Mouse (Mus musculus) MEL (cell line): ENCODE measurements at regions not wholly inside any gene's neighbourhood (a gene's known extent, or its start where the extent isn't known, plus 50 kb on each side); places are given as distances from the start of the nearest gene placed in this dataset.

Source experiments
- DNase-seq: peaks from one replicate; pipeline ENCODE4 v3.0.0; 2011; ENCODE audit warnings: low read depth, low spot score
- H3K27ac ChIP-seq: 2 replicates; pipeline ENCODE4 v1.5.1; 2012; ENCODE audit warnings: low read depth, mild to moderate bottlenecking, control low read depth, low read length, moderate library complexity; ENCODE audit not compliant: control insufficient read depth
- H3K27me3 ChIP-seq, 2 experiments: fragments of 150-350 bp in 1 of 2; sonication (generic) in 1 of 2; 2 replicates each; pipeline ENCODE4 v1.6.1; 2012; ENCODE audit warnings: low read length in 2 of 2, mild to moderate bottlenecking in 2 of 2, improper control_type of control experiment in 1 of 2, moderate library complexity in 1 of 2; ENCODE audit not compliant: insufficient read depth in 2 of 2, control insufficient read depth in 1 of 2
- H3K36me3 ChIP-seq, 2 experiments: 2 replicates each; pipeline ENCODE4 v1.6.1; 2012 to 2014; ENCODE audit warnings: low read length in 2 of 2, improper control_type of control experiment in 1 of 2, inconsistent platforms in 1 of 2, mild to moderate bottlenecking in 1 of 2; ENCODE audit not compliant: insufficient read depth in 2 of 2, control insufficient read depth in 1 of 2
- H3K4me1 ChIP-seq, 2 experiments: fragments of 150-350 bp in 1 of 2; sonication (generic) in 1 of 2; 2 replicates each; pipeline ENCODE4 v1.6.1; 2012; ENCODE audit warnings: low read length in 2 of 2, improper control_type of control experiment in 1 of 2, mild to moderate bottlenecking in 1 of 2; ENCODE audit not compliant: insufficient read depth in 2 of 2, control insufficient read depth in 1 of 2
- H3K4me3 ChIP-seq, 2 experiments: fragments of 150-350 bp in 1 of 2; sonication (generic) in 1 of 2; 2 replicates each; pipeline ENCODE4 v1.5.1; 2012; ENCODE audit warnings: low read depth in 2 of 2, low read length in 2 of 2, mild to moderate bottlenecking in 2 of 2, moderate library complexity in 2 of 2, control low read depth in 1 of 2, improper control_type of control experiment in 1 of 2; ENCODE audit not compliant: control insufficient read depth in 1 of 2, insufficient read depth in 1 of 2
- H3K79me2 ChIP-seq: 2 replicates; pipeline ENCODE4 v1.6.1; 2012; ENCODE audit warnings: mild to moderate bottlenecking, low read length, moderate library complexity; ENCODE audit not compliant: control insufficient read depth, poor library complexity, insufficient read depth
- H3K9ac ChIP-seq: 2 replicates; pipeline ENCODE4 v1.6.1; 2012; ENCODE audit warnings: low read depth, mild to moderate bottlenecking, control low read depth, low read length, moderate library complexity; ENCODE audit not compliant: control insufficient read depth, poor library complexity, severe bottlenecking
- H3K9me3 ChIP-seq: fragments of 150-350 bp; sonication (generic); replicated peaks from 2 replicates; pipeline ENCODE4 v1.6.1; 2012; ENCODE audit warnings: mild to moderate bottlenecking, low read length, improper control_type of control experiment, moderate library complexity; ENCODE audit not compliant: insufficient read depth
- ELF1 ChIP-seq: IDR thresholded peaks from 2 replicates; pipeline ENCODE4 v1.6.1; 2014; ENCODE audit warnings: low read depth, mild to moderate bottlenecking, inconsistent platforms, low read length, improper control_type of control experiment, moderate library complexity
- EP300 ChIP-seq, 2 experiments: IDR thresholded peaks; 2 replicates each; pipeline ENCODE4 v1.6.1; 2011; ENCODE audit warnings: improper control_type of control experiment in 2 of 2, low read length in 2 of 2, low read depth in 1 of 2, mild to moderate bottlenecking in 1 of 2
- GATA1 ChIP-seq: IDR thresholded peaks from 2 replicates; pipeline ENCODE4 v1.6.1; 2011; ENCODE audit warnings: low read depth, low read length, improper control_type of control experiment
- HCFC1 ChIP-seq: IDR thresholded peaks from 2 replicates; pipeline ENCODE4 v1.6.1; 2012; ENCODE audit warnings: low read depth, mild to moderate bottlenecking, inconsistent platforms, low read length, improper control_type of control experiment, moderate library complexity
- KAT2A ChIP-seq: conservative IDR thresholded peaks from 2 replicates; pipeline ENCODE4 v1.6.1; 2012; ENCODE audit warnings: low read depth, low read length, improper control_type of control experiment, inconsistent platforms
- MAFK ChIP-seq: IDR thresholded peaks from 2 replicates; pipeline ENCODE4 v1.6.1; 2011; ENCODE audit warnings: low read depth, mild to moderate bottlenecking, low read length, improper control_type of control experiment, borderline replicate concordance
- MAX ChIP-seq: IDR thresholded peaks from 2 replicates; pipeline ENCODE4 v1.6.1; 2011; ENCODE audit warnings: low read length, improper control_type of control experiment
- MEF2A ChIP-seq: IDR thresholded peaks from 2 replicates; pipeline ENCODE4 v1.6.1; 2014; ENCODE audit warnings: low read depth, mild to moderate bottlenecking, inconsistent platforms, low read length, improper control_type of control experiment; ENCODE audit not compliant: poor library complexity, insufficient replicate concordance, severe bottlenecking; ENCODE audit errors: extremely low read depth
- MXI1 ChIP-seq: IDR thresholded peaks from 2 replicates; pipeline ENCODE4 v1.6.1; 2011; ENCODE audit warnings: mild to moderate bottlenecking, low read depth, low read length, improper control_type of control experiment
- MYB ChIP-seq: IDR thresholded peaks from 2 replicates; pipeline ENCODE4 v1.6.1; 2011; ENCODE audit warnings: mild to moderate bottlenecking, low read depth, low read length, improper control_type of control experiment
- MYC ChIP-seq: IDR thresholded peaks from 2 replicates; pipeline ENCODE4 v1.6.1; 2011; ENCODE audit warnings: low read depth, mild to moderate bottlenecking, low read length, improper control_type of control experiment, moderate library complexity
- NELFE ChIP-seq: IDR thresholded peaks from 2 replicates; pipeline ENCODE4 v1.6.1; 2011; ENCODE audit warnings: low read depth, low read length, improper control_type of control experiment
- NRF1 ChIP-seq: IDR thresholded peaks from 2 replicates; pipeline ENCODE4 v1.6.1; 2014; ENCODE audit warnings: low read depth, mild to moderate bottlenecking, inconsistent platforms, low read length, improper control_type of control experiment, moderate library complexity; ENCODE audit not compliant: poor library complexity, insufficient read depth, severe bottlenecking
- POLR2AphosphoS2 ChIP-seq: IDR thresholded peaks from 2 replicates; pipeline ENCODE4 v1.6.1; 2011; ENCODE audit warnings: low read length, improper control_type of control experiment
- POLR2AphosphoS5 ChIP-seq: IDR thresholded peaks from 2 replicates; pipeline ENCODE4 v1.6.1; 2012; ENCODE audit warnings: low read depth, borderline replicate concordance, mild to moderate bottlenecking, inconsistent platforms, low read length, moderate library complexity, mixed read lengths
- RAD21 ChIP-seq: IDR thresholded peaks from 2 replicates; pipeline ENCODE4 v1.6.1; 2011; ENCODE audit warnings: mild to moderate bottlenecking, low read depth, low read length, improper control_type of control experiment
- SIN3A ChIP-seq: IDR thresholded peaks from 2 replicates; pipeline ENCODE4 v1.6.1; 2012; ENCODE audit warnings: low read length, improper control_type of control experiment, inconsistent platforms
- SMC3 ChIP-seq: IDR thresholded peaks from 2 replicates; pipeline ENCODE4 v1.6.1; 2011; ENCODE audit warnings: low read depth, low read length, improper control_type of control experiment
- TBP ChIP-seq: IDR thresholded peaks from 2 replicates; pipeline ENCODE4 v1.8.0; 2011; ENCODE audit warnings: low read depth, low read length, improper control_type of control experiment
- TCF12 ChIP-seq: IDR thresholded peaks from 2 replicates; pipeline ENCODE4 v1.6.1; 2014; ENCODE audit warnings: low read depth, mild to moderate bottlenecking, inconsistent platforms, low read length, improper control_type of control experiment, moderate library complexity
- UBTF ChIP-seq: IDR thresholded peaks from 2 replicates; pipeline ENCODE4 v1.6.1; 2012; ENCODE audit warnings: low read depth, mild to moderate bottlenecking, inconsistent platforms, low read length, improper control_type of control experiment, moderate library complexity, borderline replicate concordance; ENCODE audit not compliant: insufficient read depth
- ZMIZ1 ChIP-seq: IDR thresholded peaks from 2 replicates; pipeline ENCODE4 v1.6.1; 2012; ENCODE audit warnings: low read depth, mild to moderate bottlenecking, inconsistent platforms, low read length, improper control_type of control experiment, moderate library complexity
- ZNF384 ChIP-seq: IDR thresholded peaks from 2 replicates; pipeline ENCODE4 v1.6.1; 2012; ENCODE audit warnings: low read depth, mild to moderate bottlenecking, inconsistent platforms, low read length, improper control_type of control experiment

DNA sequence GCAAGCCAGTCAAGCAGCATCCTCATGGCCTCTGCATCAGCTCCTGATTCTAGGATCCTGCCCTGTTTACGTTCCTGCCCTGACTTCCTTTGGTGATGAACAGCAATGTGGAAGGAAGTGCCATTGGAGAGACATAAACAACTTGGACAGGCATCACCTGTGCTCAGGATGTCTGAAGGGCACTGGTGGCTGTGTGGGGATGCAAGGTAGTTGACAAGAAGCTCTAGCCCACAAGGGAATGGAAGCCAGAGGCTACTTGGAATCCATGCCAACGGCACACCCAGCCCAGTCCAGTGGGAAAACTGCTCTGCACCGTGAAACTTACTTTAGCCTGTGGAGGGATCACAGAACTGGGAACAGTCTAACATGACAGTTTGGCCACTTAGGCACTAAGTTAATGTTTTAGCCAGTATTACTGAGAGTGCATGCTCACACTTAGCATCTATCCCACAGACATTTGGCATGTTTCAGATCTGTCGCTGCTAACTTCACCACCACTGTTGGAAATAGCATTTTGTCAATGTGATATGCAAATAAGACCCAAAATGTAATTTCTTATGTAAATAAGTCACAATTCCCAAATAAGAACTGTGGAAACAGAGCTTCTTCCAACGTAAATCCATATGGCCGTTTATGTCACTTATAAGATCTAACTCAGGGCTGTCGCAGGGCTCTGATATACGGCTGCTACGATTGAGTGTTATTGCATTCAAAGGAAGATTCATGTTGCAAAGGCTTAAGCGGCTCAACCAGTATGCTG, 223.5 kb upstream of the Tcerg1l start:
- TF ChIP-seq MEF2A (no peak), ZMIZ1 (no peak), SIN3A (no peak), ELF1 (no peak), MXI1 (no peak), MAFK (no peak), ZNF384 (no peak), NRF1 (no peak)
- TF ChIP-seq, all 39 proteins: peak for 0
- H3K79me2 ChIP-seq, result no peaks in the 10 kb centered on the region
- H3K4me3 ChIP-seq, result no peak overlapping the region
- no peaks in the 10 kb centered on the region for H3K36me3 ChIP-seq
- no peak overlapping the region for H3K27ac ChIP-seq
- no peak for DNase-seq
- H3K4me1 ChIP-seq, result no peaks in the 10 kb centered on the region
- H3K9ac ChIP-seq, result no peak overlapping the region
- H3K9me3 ChIP-seq, result no peaks in the 10 kb centered on the region
- H3K27me3 ChIP-seq, result no peaks in the 10 kb centered on the region

DNA sequence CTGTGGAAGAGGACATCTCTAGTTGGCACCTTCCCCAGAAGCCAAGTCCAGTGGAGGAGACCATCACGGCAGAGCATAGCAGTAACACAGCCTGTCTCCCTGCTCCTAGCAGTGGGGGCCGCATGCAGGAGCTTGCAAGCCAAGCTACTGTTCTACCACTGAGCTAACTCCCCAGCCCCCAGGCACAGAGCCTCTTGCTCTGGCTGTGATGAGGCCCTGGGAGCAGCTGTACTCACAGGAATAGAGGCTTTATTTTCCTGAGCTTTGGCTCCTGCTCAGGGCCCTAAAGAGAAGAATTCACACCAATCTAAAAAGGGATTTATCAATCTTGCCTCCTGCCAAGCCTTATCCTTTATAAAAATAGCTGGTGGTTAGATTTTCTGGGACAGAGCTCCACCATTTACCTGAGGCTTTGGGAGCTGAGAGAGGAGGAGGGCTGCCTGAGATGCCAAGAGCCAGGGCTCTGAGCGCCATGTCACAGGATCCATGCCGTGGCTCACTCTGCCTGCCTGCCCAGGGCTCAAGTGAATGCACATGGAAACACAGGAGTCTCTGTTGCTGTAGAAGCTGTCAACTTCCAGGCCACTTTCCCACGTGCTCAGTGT, 222.7 kb upstream of the Tcerg1l start:
- no peak for TF ChIP-seq HCFC1
- TF ChIP-seq SMC3, result no peak
- TF ChIP-seq KAT2A, result no peak
- no peak for TF ChIP-seq POLR2AphosphoS2
- Histone ChIP-seq H3K79me2 (no peaks in the 10 kb centered on the region), H3K4me1 (no peaks in the 10 kb centered on the region), H3K9me3 (no peaks in the 10 kb centered on the region), H3K27me3 (no peaks in the 10 kb centered on the region), H3K27ac (no peak overlapping the region), H3K4me3 (no peak overlapping the region), H3K9ac (no peak overlapping the region), H3K36me3 (no peaks in the 10 kb centered on the region)
- no peak for DNase-seq

DNA sequence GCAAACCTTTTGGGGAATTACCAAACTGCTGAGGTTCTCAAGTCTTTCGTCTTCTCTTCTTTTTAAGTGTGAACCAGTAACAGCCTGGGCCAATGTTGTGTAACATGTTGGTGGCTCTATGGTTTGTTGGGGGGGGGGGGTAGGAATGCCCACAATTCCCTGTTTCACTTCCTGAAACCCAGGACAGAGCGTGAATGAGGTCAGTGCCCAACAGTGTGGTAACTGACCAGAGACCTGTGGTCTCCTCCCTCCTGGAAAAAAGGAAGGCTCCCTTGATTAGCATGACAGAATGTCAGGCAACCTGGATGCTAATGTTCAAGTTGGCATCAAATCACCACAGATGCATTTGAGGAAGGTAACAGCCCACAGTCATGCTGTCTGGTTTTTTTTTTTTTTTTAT, 218.9 kb upstream of the Tcerg1l start:
- Histone ChIP-seq H3K9me3 (no peaks in the 10 kb centered on the region), H3K36me3 (no peaks in the 10 kb centered on the region), H3K4me1 (no peaks in the 10 kb centered on the region), H3K27ac (no peak overlapping the region), H3K4me3 (no peak overlapping the region), H3K27me3 (no peaks in the 10 kb centered on the region), H3K79me2 (no peaks in the 10 kb centered on the region), H3K9ac (no peak overlapping the region)
- DNase-seq, result no peak
- TF ChIP-seq TBP, result no peak
- TF ChIP-seq TCF12, result no peak
- no peak for TF ChIP-seq MEF2A
- TF ChIP-seq MYC, result no peak
- TF ChIP-seq RAD21, result no peak
- no peak for TF ChIP-seq MYB
- TF ChIP-seq MAX, result no peak
- no peak for TF ChIP-seq UBTF
- TF ChIP-seq POLR2AphosphoS5, result no peak
- TF ChIP-seq ZMIZ1, result no peak
- no peak for TF ChIP-seq POLR2AphosphoS2
- TF ChIP-seq GATA1, result no peak
- TF ChIP-seq EP300 (IDR thresholded peaks at IDR 0.05; ENCODE audit: low read depth in 1 of 2, low read length in 2 of 2), result no peak
- no peak for TF ChIP-seq NELFE
